Mouse (Mus musculus) frontal cortex, postnatal 14 days (tissue): ENCODE results near the gene Vstm2b.

Source experiments
- DNase-seq, 2 experiments: peaks; one replicate each; pipeline ENCODE4 v3.0.0; 2022; ENCODE audit warnings: low spot score in 2 of 2

Vstm2b gene

DNA sequence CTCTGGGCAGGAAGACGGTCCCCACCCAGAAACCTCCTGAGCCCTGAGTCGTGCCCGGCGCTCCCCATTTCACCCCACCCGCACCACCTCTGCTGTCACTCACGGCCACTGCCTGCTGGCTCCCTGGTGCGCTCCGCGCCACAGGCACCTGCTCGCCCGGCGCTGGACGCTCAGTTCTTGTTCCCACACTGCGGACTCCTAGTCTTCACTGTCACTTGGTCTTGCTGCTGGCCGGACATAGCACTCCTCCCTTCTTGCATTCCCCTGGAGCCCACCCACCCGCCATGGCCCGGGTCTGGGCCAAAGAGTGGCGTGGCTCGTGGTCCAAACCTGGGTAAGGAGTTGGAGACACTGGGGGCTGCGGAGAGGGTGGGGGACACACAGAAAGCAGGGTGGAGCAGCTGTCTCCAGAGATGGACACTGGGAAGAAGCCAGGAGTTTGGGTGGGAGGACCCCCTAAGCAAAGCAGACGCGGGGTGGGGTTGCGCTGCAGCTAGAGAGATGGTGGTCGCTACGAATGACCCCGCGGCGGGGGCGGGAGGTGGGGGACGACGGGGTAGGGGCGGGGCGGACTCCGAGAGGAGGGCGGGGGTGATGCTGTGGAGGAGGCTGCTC, at the start of gene Vstm2b:
Gene Vstm2b, plus strand, starts transcription at position 233 of the 615 bp plus-strand sequence.
- DNase-seq = peak in 1 of 2 experiments; percentile 26

GRCm38 (mm10) chr7:40856088-40856625, 42.0 kb upstream of the Vstm2b start:
- DNase-seq = no peak

DNA sequence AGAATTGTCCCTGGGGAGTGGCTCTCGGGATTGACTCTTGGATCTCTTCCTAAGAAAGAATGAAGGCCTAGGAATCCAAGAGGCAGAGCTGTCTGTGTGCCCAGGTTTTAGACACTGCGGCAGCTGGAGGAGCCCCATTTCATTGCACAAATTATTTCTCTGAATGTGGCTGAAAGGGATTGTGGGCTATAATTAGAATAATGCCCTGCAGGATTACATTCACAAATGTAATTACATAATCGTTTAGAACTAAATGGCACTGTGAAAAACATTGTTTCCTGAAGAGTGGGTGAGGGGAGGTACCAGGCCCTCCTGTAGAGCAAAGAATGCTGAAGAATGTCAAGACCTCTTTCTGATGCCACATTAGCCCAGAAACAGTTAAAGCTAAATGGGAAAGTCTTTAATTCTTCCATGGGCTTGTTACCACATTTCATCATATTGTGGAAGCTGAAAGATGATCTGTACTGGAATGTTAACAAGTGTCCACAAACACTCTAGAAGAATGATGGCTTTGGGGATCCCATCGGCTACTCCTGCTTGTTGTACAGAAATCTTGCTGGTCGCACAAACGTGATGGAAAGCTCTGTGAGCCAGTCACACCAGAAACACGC, 24.6 kb upstream of the Vstm2b start:
- DNase-seq = no peak

GRCm38 (mm10) chr7:40884855-40885489, 13.2 kb upstream of the Vstm2b start:
- DNase-seq = peak; percentile 53 to 66

DNA sequence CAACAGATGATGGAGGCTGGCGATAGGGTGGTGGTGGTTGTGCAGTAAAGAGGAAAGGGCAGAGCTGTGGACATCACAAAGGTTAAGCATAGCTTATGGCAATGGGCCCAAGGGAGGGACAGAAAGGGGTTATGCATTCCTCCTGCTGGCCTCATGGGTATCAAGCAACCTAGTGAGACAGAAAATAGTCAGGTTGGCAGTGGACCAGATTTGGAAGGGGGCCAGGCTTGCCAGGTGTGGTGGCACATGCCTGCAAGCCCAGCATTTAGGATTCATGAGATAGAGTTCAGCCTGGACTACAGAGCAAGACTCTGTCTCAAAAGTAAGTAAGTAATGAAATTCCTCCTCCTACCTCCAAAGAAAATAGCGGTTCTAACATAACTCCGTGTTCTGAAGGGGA, 9.8 kb upstream of the Vstm2b start:
- no peak for DNase-seq

DNA sequence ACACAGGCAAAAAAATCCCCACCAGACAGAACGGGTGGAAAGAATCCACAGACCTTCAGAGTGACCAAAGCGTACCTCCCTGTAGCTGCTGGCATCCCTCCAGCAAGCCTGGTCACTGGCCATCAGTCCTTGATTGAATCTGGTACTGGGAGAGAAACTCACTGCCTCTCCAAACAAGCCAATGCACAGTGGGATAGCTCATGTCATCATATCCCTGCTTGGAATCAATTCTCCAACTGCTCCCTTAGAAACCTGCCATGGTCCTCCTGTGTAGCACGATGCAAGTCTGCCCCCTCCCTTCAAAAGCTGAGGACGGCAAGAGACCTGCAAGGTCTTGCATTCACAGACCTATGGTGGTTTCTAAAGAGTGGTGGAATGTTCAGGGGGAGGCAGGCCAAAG, 1.2 kb upstream of the Vstm2b start:
- DNase-seq = peak in 1 of 2 experiments; percentile 19

- peak; percentile 51 to 60 for DNase-seq
Observed at GRCm38 (mm10) chr7:40898711-40899375, 715 bp downstream of the Vstm2b start.

GRCm38 (mm10) chr7:40899376-40900265, 1.5 kb downstream of the Vstm2b start:
- DNase-seq = peak; percentile 32 to 41

- DNase-seq = peak; percentile 84 to 87
Observed at GRCm38 (mm10) chr7:40901201-40901600, 3.1 kb downstream of the Vstm2b start.

DNA sequence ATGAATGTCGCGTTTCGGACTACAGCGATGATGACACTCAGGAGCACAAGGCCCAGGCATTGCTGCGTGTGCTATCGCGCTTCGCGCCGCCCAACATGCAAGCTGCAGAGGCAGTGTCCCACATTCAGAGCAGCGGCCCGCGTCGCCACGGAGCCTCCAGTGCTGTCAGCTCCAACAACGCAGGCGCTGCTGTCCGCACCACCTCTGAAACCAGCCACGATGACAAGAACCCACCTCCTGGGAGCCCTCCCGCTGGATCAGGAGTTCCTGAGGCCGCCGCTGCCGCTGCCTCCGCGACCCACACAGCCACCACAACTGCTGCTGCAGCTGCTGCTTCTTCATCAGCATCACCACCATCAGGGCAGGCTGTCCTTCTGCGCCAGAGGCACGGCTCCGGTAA, 4.4 kb downstream of the Vstm2b start:
- peak; percentile 20 to 25 for DNase-seq

GRCm38 (mm10) chr7:40906484-40906883, 8.4 kb downstream of the Vstm2b start:
- no peak for DNase-seq

- DNase-seq = no peak
Observed at GRCm38 (mm10) chr7:40916761-40917160, 18.6 kb downstream of the Vstm2b start.

GRCm38 (mm10) chr7:40920118-40920517, 22.0 kb downstream of the Vstm2b start:
- DNase-seq = no peak

GRCm38 (mm10) chr7:40921281-40921680, 23.2 kb downstream of the Vstm2b start:
- no peak for DNase-seq

- DNase-seq = no peak
Observed at GRCm38 (mm10) chr7:40922871-40923270, 24.7 kb downstream of the Vstm2b start.

DNA sequence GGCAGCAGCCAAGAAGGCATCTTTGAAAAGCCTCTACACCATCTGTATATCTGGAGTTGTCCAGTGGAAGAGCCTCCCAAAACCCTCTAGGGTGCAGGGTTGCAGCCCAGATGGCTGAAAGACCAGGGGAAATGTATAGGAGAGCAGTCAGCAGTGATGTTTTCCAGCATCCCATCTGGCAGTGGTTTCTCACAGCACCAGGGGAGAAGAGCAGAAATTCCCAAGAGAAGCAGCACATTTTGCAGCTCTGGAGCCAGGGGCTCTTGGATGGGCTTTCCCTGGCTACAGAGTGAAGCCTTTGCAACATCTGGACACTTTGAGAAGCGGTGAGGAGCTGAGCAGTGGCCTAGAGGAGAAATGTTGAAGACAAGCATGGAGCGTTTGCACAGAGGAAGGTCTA, 30.3 kb downstream of the Vstm2b start:
- DNase-seq = no peak

GRCm38 (mm10) chr7:40936617-40937212, 38.6 kb downstream of the Vstm2b start:
- no peak for DNase-seq

DNA sequence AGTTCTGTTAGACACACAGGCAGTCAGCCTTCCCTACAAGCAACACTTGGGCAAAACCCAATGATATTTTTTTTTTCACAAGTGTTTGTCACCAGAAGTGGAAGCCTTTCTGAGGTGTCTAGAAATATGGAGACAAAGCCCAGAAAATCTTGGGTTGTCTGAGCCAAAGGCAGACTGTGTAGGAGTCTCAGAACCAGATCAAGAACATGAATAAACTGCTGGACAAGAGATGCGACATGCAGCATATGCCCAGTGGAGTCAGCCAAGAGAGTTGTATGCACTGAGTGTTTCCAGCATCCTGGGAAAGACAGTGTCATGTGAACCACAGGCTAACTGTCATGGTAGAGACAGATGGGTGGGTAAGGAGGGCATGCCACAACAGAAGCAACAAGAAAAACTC, 41.2 kb downstream of the Vstm2b start:
- peak in 1 of 2 experiments; percentile 18 for DNase-seq

DNA sequence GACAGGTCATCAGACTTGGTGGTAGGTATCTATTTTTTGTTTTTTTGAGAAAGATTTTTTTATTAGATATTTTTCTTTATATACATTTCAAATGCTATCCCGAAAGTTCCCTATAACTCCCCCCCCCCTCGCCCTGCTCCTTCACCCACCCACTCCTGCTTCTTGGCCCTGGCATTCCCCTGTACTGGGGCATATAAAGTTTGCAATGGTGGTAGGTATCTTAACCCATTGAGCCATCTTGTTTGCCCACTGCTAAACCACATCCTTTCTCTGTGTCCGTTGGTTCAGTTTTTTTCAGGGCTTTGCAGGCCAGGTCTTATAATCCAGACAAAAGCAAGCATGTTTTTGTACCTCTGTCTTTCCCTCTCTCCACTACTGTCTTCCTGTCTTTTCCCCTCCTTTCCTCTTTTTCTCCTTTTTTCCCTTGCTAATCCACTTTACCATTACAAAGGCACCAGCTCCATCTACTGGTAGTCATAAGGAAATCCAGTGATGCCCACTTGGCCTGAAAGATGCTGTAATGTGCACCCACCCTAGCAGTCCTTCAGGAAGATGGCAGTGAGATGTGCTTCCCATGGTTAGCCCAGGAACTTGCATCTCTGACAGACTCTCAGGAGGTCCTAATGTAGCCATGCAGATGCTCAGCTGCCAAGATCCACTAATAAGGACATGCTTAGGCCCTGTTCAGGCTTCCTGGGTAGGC, 44.3 kb downstream of the Vstm2b start:
- no peak for DNase-seq
